Mouse (Mus musculus) thymus, postnatal 10 days (tissue): ENCODE measurements around the gene Knl1.
A peak's percentile ranks its signal among the peaks of the same experiment; 100 is the strongest.
"Not testable (repeated sequence)": the region's sequence is repeated elsewhere in the genome, so short reads cannot be mapped to it uniquely, and the experiment has no call there.

ENCODE experiments used
- DNase-seq, 2 experiments: peaks; one replicate each; pipeline ENCODE4 v3.0.0; 2021; ENCODE audit warnings: low spot score in 2 of 2

The Knl1 gene

GRCm38 (mm10) chr2:119046649-119047611 is at the start of gene Knl1:
TSS of gene Knl1 (plus strand) at chr2:119047119.
- DNase-seq, result peak; percentile 92 to 96

GRCm38 (mm10) chr2:118998115-118998866 is 48.6 kb upstream of the Knl1 start:
- no peak for DNase-seq

DNA sequence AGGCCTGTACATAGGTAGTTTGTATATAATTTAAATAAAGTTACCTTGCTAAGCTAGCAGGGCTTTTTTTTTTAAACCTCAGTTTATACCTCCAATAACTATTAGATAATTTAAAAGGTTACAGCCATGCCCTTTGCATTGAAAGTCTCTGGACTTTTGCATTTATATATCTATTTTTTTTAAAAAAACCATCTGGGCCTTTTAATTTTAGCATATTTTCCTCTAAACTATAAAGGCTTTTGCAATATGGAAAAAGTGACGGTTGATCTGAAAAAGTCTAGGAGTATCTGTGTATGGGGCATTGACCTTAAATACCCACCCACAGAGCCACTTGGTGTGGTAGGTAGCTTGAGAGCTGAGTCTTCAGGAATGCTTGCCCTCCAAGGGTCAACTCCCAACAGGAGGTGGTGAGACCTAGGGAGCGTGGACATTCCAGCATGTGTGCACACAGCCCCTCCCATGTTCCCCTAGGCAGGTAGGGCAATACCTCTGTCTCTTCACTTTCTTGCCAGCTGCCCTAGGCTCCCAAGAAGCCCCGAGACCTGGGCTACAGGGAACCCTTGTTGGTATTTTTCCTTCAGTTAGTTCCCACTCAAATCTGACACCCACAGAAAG is 47.8 kb upstream of the Knl1 start:
- no peak for DNase-seq

GRCm38 (mm10) chr2:119006886-119007285 is 40.0 kb upstream of the Knl1 start:
- DNase-seq, result no peak

- no peak for DNase-seq
Measured at GRCm38 (mm10) chr2:119009376-119009775, 37.5 kb upstream of the Knl1 start.

- DNase-seq, result peak in 1 of 2 experiments; percentile 6
Measured at GRCm38 (mm10) chr2:119014989-119015388, 31.9 kb upstream of the Knl1 start.

DNA sequence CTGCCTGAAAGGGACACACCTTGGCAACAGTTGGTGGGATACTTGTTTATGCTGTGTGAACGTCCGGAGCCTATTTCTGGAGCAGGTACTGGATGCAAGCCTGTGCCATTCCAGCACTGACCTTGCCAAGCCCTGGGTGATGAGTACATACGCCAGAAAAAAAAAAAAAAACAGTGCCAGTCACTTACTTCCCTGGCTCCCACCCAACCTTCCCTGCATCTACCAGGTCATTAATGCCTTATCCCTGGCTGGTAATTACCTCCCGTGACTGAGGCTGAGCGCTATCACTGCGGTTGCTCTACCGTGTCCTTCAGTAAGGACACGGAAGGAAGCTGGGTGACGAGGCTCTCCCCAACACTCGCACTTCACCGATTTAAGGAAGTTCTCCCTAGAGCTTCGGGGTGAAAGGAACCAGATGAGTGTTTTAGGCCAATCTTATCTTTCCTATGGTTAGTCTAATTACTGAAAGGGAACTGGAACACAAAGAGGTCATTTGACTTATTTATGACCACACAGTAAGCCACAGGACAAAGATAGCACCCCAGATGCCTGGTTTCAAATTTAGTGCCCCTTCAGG is 31.2 kb upstream of the Knl1 start:
- DNase-seq, result no peak

GRCm38 (mm10) chr2:119016312-119016711 is 30.6 kb upstream of the Knl1 start:
- DNase-seq, result not testable (repeated sequence)

GRCm38 (mm10) chr2:119017647-119018046 is 29.3 kb upstream of the Knl1 start:
- no peak for DNase-seq

DNA sequence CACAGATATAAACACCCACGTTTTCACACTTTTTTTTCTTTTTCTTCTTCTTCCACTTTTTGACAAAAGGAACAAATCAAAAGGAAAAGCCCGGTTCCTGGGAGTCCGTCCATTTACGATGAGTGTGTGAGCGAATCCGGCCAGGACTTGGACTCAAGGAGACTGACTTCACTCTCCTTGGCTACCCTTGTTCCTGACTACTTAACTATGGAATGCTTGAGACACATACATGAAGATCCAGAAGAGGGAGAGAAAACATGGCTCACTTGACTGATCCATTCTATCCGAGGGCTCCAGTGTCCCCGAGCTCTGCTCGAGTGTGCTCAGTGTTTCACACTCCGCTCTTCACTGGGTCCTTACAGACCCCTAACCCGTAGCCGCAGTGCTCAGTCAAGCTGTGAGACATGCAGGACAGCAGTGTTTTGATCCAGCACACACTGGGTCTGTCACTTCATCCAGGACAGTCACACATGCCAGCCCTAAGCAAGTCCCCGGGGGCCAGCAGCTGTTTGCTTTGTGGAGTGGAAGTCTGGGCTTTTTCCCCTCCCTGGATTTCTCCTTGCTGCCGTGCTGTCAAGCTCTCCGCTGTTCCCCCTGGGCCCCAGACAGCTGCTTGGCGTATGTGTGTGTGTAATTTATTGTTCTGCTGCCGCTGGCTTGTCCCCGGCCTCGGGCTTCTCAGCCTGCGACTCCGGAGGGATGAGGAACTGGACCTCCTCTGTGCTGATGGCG is 28.4 kb upstream of the Knl1 start:
- no peak for DNase-seq

DNA sequence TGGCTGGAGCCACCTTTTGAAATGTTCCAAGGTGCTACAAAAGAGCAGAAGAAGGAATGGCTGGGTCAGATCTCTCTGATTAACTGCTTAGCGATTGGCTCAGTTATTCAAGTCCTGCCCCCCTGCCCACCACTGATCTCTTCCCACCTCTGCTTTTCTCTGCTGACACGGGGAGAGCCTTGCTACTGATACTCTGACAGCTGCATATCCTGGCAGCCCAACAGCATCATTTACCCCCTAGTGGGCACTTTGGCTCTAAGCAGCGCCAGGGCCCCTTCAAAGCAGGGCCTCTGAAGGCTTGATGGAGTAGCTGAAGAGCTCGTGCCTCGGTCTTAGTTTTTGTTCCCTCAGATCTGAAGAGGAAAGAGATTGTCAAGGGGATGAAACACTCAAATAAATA is 27.8 kb upstream of the Knl1 start:
- peak in 1 of 2 experiments; percentile 12 for DNase-seq

DNA sequence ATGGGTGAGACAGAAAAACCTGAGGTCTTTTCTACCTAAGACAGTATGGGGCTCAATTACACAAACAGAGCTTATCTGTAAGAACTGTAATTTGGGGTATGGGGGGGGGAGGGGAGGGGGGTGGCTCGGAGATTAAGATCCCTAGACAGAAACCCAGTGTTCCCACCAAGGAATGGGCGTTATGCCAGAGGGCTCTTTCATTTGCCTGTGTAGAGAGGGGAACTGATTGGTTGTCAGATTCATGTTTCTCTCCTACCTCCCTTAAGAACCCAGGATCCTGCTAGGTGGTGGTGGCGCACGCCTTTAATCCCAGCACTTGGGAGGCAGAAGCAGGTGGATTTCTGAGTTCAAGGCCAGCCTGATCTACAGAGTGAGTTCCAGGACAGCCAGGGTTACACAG is 27.4 kb upstream of the Knl1 start:
- DNase-seq, result no peak

- DNase-seq, result no peak
Measured at GRCm38 (mm10) chr2:119023154-119023660, 23.7 kb upstream of the Knl1 start.

DNA sequence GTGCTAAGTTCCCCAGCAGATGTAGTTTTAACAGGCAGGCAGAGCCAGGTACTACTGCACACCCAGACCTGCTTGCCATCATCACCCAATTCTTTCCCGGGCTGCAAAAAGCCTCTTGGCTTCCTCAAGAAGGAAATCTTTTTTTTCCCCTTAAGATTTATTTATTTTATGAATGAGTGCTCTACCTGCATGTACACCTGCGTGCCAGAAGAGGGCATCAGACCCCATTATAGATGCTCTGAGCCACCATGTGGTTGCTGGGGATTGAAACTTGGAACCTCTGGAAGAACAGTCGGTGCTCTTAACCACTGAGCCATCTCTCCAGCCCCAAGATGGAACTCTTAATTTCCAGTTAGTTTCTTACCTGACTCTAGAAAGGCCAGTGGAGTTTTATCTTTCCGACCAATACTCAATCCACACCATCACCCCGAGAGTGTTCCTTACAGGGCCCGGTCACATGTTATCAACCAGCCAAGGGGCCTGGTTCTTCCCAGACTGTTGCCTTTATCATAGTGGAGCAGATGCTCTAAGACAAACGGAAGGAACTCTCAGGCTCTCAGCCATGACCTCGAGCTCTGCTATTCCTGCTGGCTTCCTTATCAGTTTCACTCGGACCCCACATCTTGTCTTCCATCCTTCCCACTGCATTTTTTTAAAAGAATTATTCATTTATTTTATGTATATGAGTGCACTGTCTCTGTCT is 22.2 kb upstream of the Knl1 start:
- DNase-seq, result no peak

GRCm38 (mm10) chr2:119025239-119025616 is 21.7 kb upstream of the Knl1 start:
- DNase-seq, result no peak

GRCm38 (mm10) chr2:119026951-119027350 is 20.0 kb upstream of the Knl1 start:
- DNase-seq, result no peak

DNA sequence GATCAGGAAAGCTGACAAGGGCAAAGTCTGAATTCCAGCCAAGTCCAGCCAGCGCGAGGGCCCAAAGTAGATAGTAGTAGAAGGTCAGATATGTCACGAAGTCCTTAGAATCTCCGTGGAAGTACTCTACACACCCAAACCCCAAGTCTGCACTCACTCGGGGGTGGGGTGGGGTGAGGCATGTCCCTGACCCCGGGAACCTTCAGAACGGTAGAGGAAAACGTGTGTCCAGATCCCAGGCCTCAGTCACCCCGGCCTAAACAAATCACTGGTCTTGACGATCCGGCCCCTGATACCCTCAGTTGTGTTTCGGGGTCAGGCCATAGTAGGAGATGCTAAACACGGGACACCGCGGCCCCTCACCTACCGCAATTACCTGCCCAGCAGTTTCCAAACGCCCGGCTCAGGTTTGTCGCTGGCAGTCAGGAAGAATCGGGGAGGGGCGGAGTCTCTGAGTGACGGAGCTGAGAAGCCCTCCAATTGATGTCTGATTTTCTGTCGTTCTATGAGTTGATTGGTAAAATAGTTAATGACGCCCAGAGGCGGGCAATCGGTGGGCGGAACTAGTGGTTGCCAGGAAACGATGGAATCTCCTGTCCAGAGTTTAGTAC is 17.9 kb upstream of the Knl1 start, which contains the start of gene Ccdc32:
Ccdc32 (minus strand) TSS at position 453 of the 611 bp plus-strand sequence.
- DNase-seq, result peak; percentile 81 to 86

DNA sequence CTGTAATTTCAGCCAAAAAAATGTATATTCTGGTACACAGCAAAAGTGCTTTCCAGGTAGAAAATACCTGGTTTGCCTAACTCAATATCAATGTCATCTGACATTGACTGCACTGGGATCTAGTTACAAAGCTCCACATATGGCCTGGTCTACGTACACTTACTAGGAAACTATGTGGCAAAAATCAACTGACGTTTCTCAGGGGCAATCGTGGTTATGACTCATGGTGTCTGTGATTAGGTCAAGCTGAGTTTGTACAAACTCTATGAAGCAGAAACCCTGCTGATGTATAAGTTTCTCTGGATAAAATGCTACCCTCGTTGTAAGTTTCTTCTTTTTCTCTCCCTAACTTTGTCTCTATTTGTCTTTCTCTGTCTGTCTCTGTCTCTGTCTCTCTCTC is 14.7 kb upstream of the Knl1 start:
- DNase-seq, result no peak

DNA sequence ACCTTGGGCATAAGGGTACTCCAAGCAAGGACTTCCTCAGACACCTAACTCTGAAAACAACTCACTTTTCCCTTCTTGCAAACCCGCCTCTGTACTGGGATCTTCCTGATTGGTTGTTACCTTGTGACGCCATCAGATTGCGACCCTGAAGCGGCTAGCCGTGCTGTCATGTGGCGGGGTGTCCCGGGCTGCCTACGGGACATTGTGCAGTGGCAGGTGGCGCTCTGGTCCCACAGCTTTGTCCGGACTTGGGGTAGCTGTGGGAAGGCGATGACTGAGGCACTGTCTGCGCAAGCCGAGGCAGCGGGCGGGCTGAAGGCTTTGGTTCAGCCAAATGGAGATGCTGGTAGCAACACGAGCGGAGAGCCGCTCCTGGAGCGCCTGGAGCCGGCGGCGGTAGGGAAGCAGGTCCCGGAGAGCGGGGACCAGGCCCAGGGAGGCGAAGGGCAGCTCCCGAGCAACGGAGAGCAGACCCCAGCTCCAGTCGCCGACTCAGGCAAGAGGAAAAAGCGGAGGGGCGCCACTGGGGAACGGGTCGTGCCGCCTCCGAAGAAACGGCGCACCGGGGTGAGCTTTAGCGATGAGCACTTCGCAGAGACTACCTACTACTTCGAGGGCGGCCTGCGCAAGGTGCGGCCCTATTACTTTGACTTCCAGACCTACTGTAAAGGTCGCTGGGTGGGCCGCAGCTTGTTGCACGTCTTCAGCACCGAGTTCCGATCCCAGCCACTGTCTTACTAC is 12.1 kb upstream of the Knl1 start, which contains the start of gene Rpusd2:
Rpusd2 (plus strand) TSS at position 135 of the 741 bp plus-strand sequence.
- DNase-seq, result peak; percentile 88 to 89
